Mouse (Mus musculus) left cerebral cortex, adult 9 months (tissue): ENCODE data around the gene Vrtn.

Experiments used
- DNase-seq, 2 experiments: peaks; one replicate each; pipeline ENCODE4 v3.0.0; 2022; ENCODE audit warnings: low spot score in 2 of 2

Gene Vrtn

DNA sequence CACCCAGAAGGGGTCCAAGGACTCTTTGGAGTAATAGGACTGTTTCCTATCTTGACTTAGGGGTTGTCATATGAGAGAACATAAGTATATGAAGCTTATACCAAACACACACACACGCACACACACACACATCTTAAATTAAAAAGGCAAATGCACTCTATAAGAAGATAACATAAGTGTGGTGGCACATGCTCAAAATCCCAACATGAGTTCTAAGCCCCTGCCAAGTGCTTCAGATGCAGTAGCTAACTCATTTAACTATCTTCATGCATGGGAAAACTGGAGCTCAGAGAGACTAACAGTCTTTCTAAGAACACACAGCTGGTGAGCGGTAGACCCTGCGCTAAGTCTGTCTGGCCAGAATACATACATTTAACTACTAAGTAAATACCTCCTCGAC lies 46.7 kb downstream of the Vrtn start:
- DNase-seq, result no peak

DNA sequence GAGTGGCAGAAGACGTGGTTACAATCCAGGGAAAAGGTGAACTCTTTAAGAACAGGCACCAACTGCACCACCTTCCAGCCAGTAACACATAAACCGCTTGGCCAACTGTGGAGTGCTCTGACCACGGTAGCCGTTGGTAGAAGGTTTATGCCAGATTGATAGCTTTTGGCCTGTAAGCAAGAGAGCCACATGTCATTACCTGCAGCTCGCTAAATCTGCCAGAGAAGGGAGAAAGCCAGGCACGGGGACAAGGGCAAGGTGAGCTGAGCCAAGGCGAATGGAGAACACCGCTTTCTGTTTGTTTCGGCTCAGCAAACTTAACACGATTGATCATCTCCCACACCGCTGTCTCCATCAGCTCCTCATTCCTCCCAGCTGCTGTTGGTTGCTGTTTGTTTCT lies 48.2 kb downstream of the Vrtn start:
- DNase-seq, result no peak

DNA sequence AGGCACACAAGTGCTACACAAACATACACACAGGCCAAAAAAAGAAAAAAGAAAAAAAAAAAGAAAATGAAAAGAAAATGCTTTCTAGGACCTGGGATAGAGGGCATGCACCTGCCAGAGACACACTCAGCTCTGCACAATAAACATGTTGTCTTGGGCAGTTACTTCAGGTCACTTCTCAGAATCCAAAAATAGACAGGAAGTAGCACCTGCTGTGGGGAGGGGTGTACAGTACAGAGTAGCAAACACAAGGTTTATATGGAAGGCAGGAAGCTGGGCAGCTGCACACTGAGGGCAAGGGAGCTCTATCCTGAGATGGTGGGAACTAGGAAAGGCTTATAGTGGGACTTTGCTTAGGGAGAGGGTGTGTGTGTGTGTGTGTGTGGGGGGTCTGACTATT lies 50.5 kb downstream of the Vrtn start:
- no peak for DNase-seq

DNA sequence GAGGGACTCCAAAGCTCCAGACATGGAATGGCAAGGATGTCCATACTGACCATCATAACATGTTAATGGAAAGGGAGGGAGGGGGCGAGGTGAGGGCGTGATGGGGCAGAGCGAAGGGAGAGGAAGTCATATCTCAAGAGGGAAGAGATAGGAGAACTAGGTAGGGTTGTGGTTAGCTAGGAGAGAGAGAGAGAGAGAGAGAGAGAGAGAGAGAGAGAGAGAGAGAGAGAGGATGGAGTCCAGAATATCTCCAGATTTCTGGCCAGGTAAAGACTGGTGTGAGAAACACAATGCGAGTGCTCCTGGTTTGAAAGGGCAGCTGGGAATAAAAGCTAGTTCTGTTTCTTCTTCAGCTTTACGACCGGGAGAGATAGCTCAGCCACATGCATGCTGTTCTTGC lies 51.3 kb downstream of the Vrtn start:
- no peak for DNase-seq

DNA sequence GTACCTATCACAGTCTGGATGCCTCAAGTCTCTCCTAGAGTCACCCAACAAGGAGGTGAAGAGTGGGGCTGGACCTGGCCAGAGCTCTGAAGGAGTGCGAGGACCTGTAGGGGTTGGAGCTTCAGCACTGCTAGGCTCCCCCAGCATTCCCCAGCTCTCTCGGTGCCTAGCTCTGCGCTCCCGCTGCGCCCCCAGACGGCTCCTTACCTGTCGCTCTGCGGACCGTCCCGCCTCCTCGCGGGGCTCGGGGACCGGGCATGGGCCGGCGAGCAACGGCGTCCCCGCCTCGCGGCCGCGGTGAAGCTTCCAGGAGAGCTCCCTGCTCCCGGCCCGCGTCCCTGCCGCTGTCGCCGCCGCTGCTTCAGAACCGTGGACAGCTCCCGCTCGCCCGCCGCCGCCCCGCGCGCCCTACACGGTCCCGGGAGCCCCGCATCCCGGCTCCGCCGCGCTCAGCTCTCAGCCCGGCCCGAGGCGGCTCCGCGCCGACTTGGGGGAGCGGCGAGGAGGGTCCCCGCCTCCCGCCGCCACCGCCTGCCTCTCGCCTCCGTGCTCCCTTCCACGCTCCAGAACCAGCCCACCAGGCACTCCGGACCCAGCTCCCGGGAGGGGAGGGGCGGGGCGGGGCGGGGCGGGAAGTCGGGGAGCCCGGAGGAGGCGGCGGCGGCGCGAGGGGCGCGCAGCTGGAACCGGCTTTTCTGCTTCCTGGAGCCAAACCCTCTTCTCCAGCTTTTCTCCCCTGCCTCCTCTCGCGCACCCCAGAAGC lies 57.7 kb downstream of the Vrtn start, which contains the start of gene Syndig1l:
TSS of gene Syndig1l (minus strand) at position 513 of the 763 bp plus-strand sequence.
- no peak for DNase-seq
